Mouse (Mus musculus): ENCODE data around the gene Hsh2d. TPM values are rescaled to one million over a fixed set of nuclear protein-coding genes. Genes with fewer than 3 reads are reported as not detected.

The Hsh2d gene
- polyA plus RNA-seq, 1 experiment from 2014 or later: 0.08 TPM

GRCm38 (mm10) chr8:72151418-72152078 is 37.9 kb upstream of the Hsh2d start:
- no peak overlapping the region for H3K9ac ChIP-seq (ENCODE audit: low read depth, low read length)
- no peaks in the 10 kb centered on the region for H3K4me1 ChIP-seq (ENCODE audit: control insufficient read depth, insufficient read depth, low read length)
- H3K36me3 ChIP-seq (ENCODE audit: control insufficient read depth, insufficient read depth, low read length): peaks cover 76% of the 10 kb centered on the region
- no peak overlapping the region for H3K4me2 ChIP-seq (ENCODE audit: low read depth, low read length)
- H3K9me3 ChIP-seq (ENCODE audit: control insufficient read depth, low read length): no peaks in the 10 kb centered on the region
- DNase-seq (ENCODE audit: low spot score) (no peak), ATAC-seq (ENCODE audit: low read depth) (no peak)
- WGBS: 84% methylated on average over 3 of the region's 3 CpGs
- H3K27me3 ChIP-seq (replicated peaks; ENCODE audit: control insufficient read depth, insufficient read depth, low read length): no peaks in the 10 kb centered on the region
- no peak overlapping the region for H3K4me3 ChIP-seq (ENCODE audit: low read depth, low read length)
- H3K27ac ChIP-seq (replicated peaks; ENCODE audit: low read depth, low read length): no peak overlapping the region

- H3K27ac ChIP-seq (replicated peaks; ENCODE audit: low read depth, low read length): no peak overlapping the region
These were observed 36.1 kb upstream of the Hsh2d start for GRCm38 (mm10) chr8:72153382-72153781.

GRCm38 (mm10) chr8:72158096-72158495 is 31.3 kb upstream of the Hsh2d start:
- Histone ChIP-seq H3K9ac (ENCODE audit: low read depth, low read length) (no peak overlapping the region), H3K9me3 (ENCODE audit: control insufficient read depth, low read length) (no peaks in the 10 kb centered on the region), H3K27me3 (replicated peaks; ENCODE audit: control insufficient read depth, insufficient read depth, low read length) (no peaks in the 10 kb centered on the region), H3K4me1 (ENCODE audit: control insufficient read depth, insufficient read depth, low read length) (peaks cover 20% of the 10 kb centered on the region), H3K36me3 (ENCODE audit: control insufficient read depth, insufficient read depth, low read length) (peaks cover 15% of the 10 kb centered on the region), H3K4me2 (ENCODE audit: low read depth, low read length) (no peak overlapping the region), H3K27ac (replicated peaks; ENCODE audit: low read depth, low read length) (no peak overlapping the region), H3K4me3 (ENCODE audit: low read depth, low read length) (no peak overlapping the region)
- DNase-seq (ENCODE audit: low spot score) (no peak), ATAC-seq (ENCODE audit: low read depth) (no peak)
- 75% methylated on average over 2 of the region's 2 CpGs for WGBS

More at GRCm38 (mm10) chr8:72153382-72153781, 36.1 kb upstream of the Hsh2d start:
- Histone ChIP-seq H3K36me3 (ENCODE audit: control insufficient read depth, insufficient read depth, low read length) (peaks cover 58% of the 10 kb centered on the region), H3K4me3 (ENCODE audit: low read depth, low read length) (no peak overlapping the region), H3K27me3 (replicated peaks; ENCODE audit: control insufficient read depth, insufficient read depth, low read length) (no peaks in the 10 kb centered on the region), H3K4me2 (ENCODE audit: low read depth, low read length) (no peak overlapping the region), H3K9me3 (ENCODE audit: control insufficient read depth, low read length) (no peaks in the 10 kb centered on the region), H3K9ac (ENCODE audit: low read depth, low read length) (no peak overlapping the region), H3K4me1 (ENCODE audit: control insufficient read depth, insufficient read depth, low read length) (no peaks in the 10 kb centered on the region)
- DNase-seq (ENCODE audit: low spot score) (no peak), ATAC-seq (ENCODE audit: low read depth) (no peak)

GRCm38 (mm10) chr8:72158726-72159125 is 30.7 kb upstream of the Hsh2d start:
- Histone ChIP-seq H3K36me3 (ENCODE audit: control insufficient read depth, insufficient read depth, low read length) (peaks cover 8% of the 10 kb centered on the region), H3K9me3 (ENCODE audit: control insufficient read depth, low read length) (no peaks in the 10 kb centered on the region), H3K9ac (ENCODE audit: low read depth, low read length) (no peak overlapping the region), H3K4me3 (ENCODE audit: low read depth, low read length) (no peak overlapping the region), H3K27ac (replicated peaks; ENCODE audit: low read depth, low read length) (no peak overlapping the region), H3K27me3 (replicated peaks; ENCODE audit: control insufficient read depth, insufficient read depth, low read length) (no peaks in the 10 kb centered on the region), H3K4me1 (ENCODE audit: control insufficient read depth, insufficient read depth, low read length) (peaks cover 20% of the 10 kb centered on the region), H3K4me2 (ENCODE audit: low read depth, low read length) (no peak overlapping the region)
- no peak for DNase-seq (ENCODE audit: low spot score)
- ATAC-seq (ENCODE audit: low read depth): no peak
- 76% methylated on average over 3 of the region's 3 CpGs for WGBS

- WGBS: 72% methylated on average over 3 of the region's 3 CpGs
- H3K9ac ChIP-seq (ENCODE audit: low read depth, low read length): peak overlapping the region; percentile 59; the same call in 1 of the 2 replicates
- peak overlapping the region; percentile 70 for H3K4me2 ChIP-seq (ENCODE audit: low read depth, low read length)
These were observed 29.4 kb upstream of the Hsh2d start for GRCm38 (mm10) chr8:72160007-72160406.

GRCm38 (mm10) chr8:72160707-72161697 is 28.4 kb upstream of the Hsh2d start, which contains the start of gene Rab8a:
TSS of gene Rab8a (plus strand) at chr8:72161200.
- Histone ChIP-seq H3K9me3 (ENCODE audit: control insufficient read depth, low read length) (no peaks in the 10 kb centered on the region), H3K27me3 (replicated peaks; ENCODE audit: control insufficient read depth, insufficient read depth, low read length) (no peaks in the 10 kb centered on the region), H3K9ac (ENCODE audit: low read depth, low read length) (peak within 1 kb of the TSS; percentile 91), H3K36me3 (ENCODE audit: control insufficient read depth, insufficient read depth, low read length) (0 out of 2 replicates have a peak, but pooled peaks cover 14% of the 10 kb centered on the region), H3K4me2 (ENCODE audit: low read depth, low read length) (peak within 1 kb of the TSS; percentile 94), H3K4me1 (ENCODE audit: control insufficient read depth, insufficient read depth, low read length) (peaks cover 20% of the 10 kb centered on the region), H3K27ac (replicated peaks; ENCODE audit: low read depth, low read length) (peak within 1 kb of the TSS; percentile 77), H3K4me3 (ENCODE audit: low read depth, low read length) (peak within 1 kb of the TSS; percentile 92)
- DNase-seq (ENCODE audit: low spot score) (peak; percentile 100), ATAC-seq (ENCODE audit: low read depth) (peak; percentile 99)
- WGBS: under 1% methylated on average over 70 of the region's 82 CpGs

More at GRCm38 (mm10) chr8:72160007-72160406, 29.4 kb upstream of the Hsh2d start:
- ATAC-seq (ENCODE audit: low read depth) (no peak), DNase-seq (ENCODE audit: low spot score) (no peak)
- H3K36me3 ChIP-seq (ENCODE audit: control insufficient read depth, insufficient read depth, low read length): 0 out of 2 replicates have a peak, but pooled peaks cover 7% of the 10 kb centered on the region
- no peaks in the 10 kb centered on the region for H3K9me3 ChIP-seq (ENCODE audit: control insufficient read depth, low read length)
- H3K4me3 ChIP-seq (ENCODE audit: low read depth, low read length): peak overlapping the region; percentile 44
- H3K27ac ChIP-seq (replicated peaks; ENCODE audit: low read depth, low read length): no peak overlapping the region
- H3K4me1 ChIP-seq (ENCODE audit: control insufficient read depth, insufficient read depth, low read length): peaks cover 20% of the 10 kb centered on the region
- no peaks in the 10 kb centered on the region for H3K27me3 ChIP-seq (replicated peaks; ENCODE audit: control insufficient read depth, insufficient read depth, low read length)

- H3K27ac ChIP-seq (replicated peaks; ENCODE audit: low read depth, low read length): no peak overlapping the region
- no peak overlapping the region for H3K4me3 ChIP-seq (ENCODE audit: low read depth, low read length)
- H3K9me3 ChIP-seq (ENCODE audit: control insufficient read depth, low read length): no peaks in the 10 kb centered on the region
- no peak for ATAC-seq (ENCODE audit: low read depth)
- H3K36me3 ChIP-seq (ENCODE audit: control insufficient read depth, insufficient read depth, low read length): 0 out of 2 replicates have a peak, but pooled peaks cover 14% of the 10 kb centered on the region
- H3K4me1 ChIP-seq (ENCODE audit: control insufficient read depth, insufficient read depth, low read length): peaks cover 20% of the 10 kb centered on the region
- H3K27me3 ChIP-seq (replicated peaks; ENCODE audit: control insufficient read depth, insufficient read depth, low read length): no peaks in the 10 kb centered on the region
- no peak for DNase-seq (ENCODE audit: low spot score)
- no peak overlapping the region for H3K4me2 ChIP-seq (ENCODE audit: low read depth, low read length)
- no peak overlapping the region for H3K9ac ChIP-seq (ENCODE audit: low read depth, low read length)
These were observed 26.6 kb upstream of the Hsh2d start for GRCm38 (mm10) chr8:72162821-72163220.

- Histone ChIP-seq H3K36me3 (ENCODE audit: control insufficient read depth, insufficient read depth, low read length) (peaks cover 76% of the 10 kb centered on the region), H3K27ac (replicated peaks; ENCODE audit: low read depth, low read length) (no peak overlapping the region), H3K4me1 (ENCODE audit: control insufficient read depth, insufficient read depth, low read length) (no peaks in the 10 kb centered on the region), H3K4me2 (ENCODE audit: low read depth, low read length) (no peak overlapping the region), H3K9ac (ENCODE audit: low read depth, low read length) (no peak overlapping the region), H3K4me3 (ENCODE audit: low read depth, low read length) (no peak overlapping the region), H3K9me3 (ENCODE audit: control insufficient read depth, low read length) (no peaks in the 10 kb centered on the region), H3K27me3 (replicated peaks; ENCODE audit: control insufficient read depth, insufficient read depth, low read length) (no peaks in the 10 kb centered on the region)
- 91% methylated on average over 3 of the region's 3 CpGs for WGBS
- no peak for ATAC-seq (ENCODE audit: low read depth)
- DNase-seq (ENCODE audit: low spot score): no peak
These were observed 20.3 kb upstream of the Hsh2d start for GRCm38 (mm10) chr8:72169098-72169668.

Data from embryonic facial prominence, embryonic 14.5 days (tissue).